Mouse (Mus musculus) bone marrow, adult 2 months (tissue): ENCODE data around the gene Zfp719. TPM values are rescaled to one million over a fixed set of nuclear protein-coding genes. Genes with fewer than 3 reads are reported as not detected.

Experiments used
- H3K27ac ChIP-seq: fragments of 200-500 bp; 2 replicates; pipeline ENCODE4 v1.5.1; 2012; ENCODE audit warnings: low read depth, mild to moderate bottlenecking, control low read depth, inconsistent platforms, low read length; ENCODE audit not compliant: control insufficient read depth, poor library complexity, insufficient read depth
- H3K4me1 ChIP-seq: fragments of 200-500 bp; 2 replicates; pipeline ENCODE4 v1.6.1; 2011; ENCODE audit warnings: low read length; ENCODE audit not compliant: control insufficient read depth, insufficient read depth
- H3K4me3 ChIP-seq: fragments of 200-500 bp; replicated peaks from 2 replicates; pipeline ENCODE3; 2011; ENCODE audit warnings: mild to moderate bottlenecking, low read depth, low read length, control low read depth; ENCODE audit not compliant: control insufficient read depth
- CTCF ChIP-seq: fragments of 200-500 bp; IDR thresholded peaks from 2 replicates; pipeline ENCODE4 v1.5.1; 2011; ENCODE audit warnings: low read length, control low read depth; ENCODE audit not compliant: control insufficient read depth, insufficient read depth
- POLR2A ChIP-seq: fragments of 200-500 bp; IDR thresholded peaks from 2 replicates; pipeline ENCODE4 v1.6.1; 2011; ENCODE audit warnings: low read depth, mild to moderate bottlenecking, control low read depth, low read length, borderline replicate concordance; ENCODE audit not compliant: control insufficient read depth
- WGBS: fragments of 180-500 bp; shearing (Covaris S2); methylation state at CpG from one replicate; pipeline ENCODE4 v1.1.7; 2018; 5-methylcytosine and 5-hydroxymethylcytosine counted together
- polyA plus RNA-seq: library from polyadenylated mRNA; stranded (reverse); fragments of >200 nt; gene quantifications from 2 replicates; pipeline ENCODE4 v1.2.4, GENCODE M21; 2011; ENCODE audit warnings: low replicate concordance; ENCODE audit not compliant: missing spikeins, insufficient read depth, insufficient read length

Gene Zfp719
- polyA plus RNA-seq, 1 experiment = 1.7 TPM

DNA sequence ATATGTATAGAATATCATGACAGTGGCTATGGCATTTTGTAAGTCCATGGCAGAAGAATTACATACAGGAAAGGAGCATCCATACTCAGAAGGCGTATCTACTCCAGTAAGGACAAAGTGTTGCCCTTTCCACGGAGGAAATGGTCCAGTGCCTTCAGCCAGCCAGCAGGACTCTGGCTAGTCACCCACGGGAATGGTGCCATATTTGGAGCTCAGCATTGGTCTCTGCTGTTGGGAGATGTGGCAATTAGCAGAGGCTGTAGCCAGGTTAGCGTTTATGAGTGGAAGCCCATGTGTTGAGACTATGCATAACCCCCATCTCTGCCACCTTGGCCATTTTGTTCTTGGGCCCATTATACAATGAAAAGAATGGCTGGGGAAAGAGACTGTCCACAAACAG, 31.2 kb upstream of the Zfp719 start:
- H3K4me1 ChIP-seq = peaks cover 7% of the 10 kb centered on the region; the same call in 1 of the 2 replicates
- no peak overlapping the region for H3K4me3 ChIP-seq
- no peak for TF ChIP-seq POLR2A
- no peak for TF ChIP-seq CTCF
- 74% methylated on average over 4 of the region's 4 CpGs for WGBS
- H3K27ac ChIP-seq = no peak overlapping the region

DNA sequence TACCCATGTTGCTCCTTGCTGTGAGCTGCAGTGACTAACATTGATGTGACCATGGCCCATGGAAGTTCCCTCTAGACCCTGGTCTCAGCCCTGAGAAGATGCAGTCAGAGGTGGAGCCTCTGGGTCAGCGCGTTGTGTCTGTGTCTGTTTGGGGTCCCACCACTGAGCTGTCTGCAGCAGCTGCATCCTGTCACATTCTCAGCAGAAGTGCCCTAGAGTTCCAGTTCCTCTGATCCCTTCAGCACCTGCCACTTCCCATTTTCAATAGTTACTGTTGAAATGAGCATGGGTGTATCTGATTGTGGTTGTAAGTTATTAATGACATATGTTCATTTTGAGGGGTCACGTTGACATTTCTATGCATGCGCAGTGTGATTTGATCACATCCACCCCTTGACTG, 26.3 kb upstream of the Zfp719 start:
- no peak for TF ChIP-seq POLR2A
- no peak for TF ChIP-seq CTCF
- H3K27ac ChIP-seq = peak overlapping the region; percentile 29; the same call in 1 of the 2 replicates
- under 1% methylated on average over 4 of the region's 4 CpGs for WGBS
- H3K4me1 ChIP-seq = peaks cover 5% of the 10 kb centered on the region; the same call in 1 of the 2 replicates
- no peak overlapping the region for H3K4me3 ChIP-seq

DNA sequence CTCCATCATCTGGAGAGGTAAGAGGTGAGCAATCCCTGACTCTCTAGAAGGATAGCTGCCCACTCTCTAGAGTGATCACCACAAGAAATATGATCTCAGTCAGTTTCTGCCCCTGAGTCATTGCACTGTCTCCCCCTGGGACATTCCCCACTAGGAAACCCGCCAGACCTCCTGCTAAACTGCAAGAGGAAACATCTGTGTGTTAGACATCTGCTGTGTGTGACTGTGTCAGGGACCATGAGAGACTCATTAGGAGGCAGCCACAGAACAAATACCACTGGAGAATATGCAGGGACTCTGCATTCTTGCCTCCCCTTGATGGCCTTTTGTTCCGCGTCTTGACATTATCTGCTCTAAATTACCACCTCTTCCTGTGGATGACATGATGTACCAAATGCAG, 24.9 kb upstream of the Zfp719 start:
- no peak overlapping the region for H3K27ac ChIP-seq
- no peak overlapping the region for H3K4me3 ChIP-seq
- TF ChIP-seq CTCF = no peak
- no peak for TF ChIP-seq POLR2A
- 11% methylated on average over 3 of the region's 3 CpGs for WGBS
- H3K4me1 ChIP-seq = peaks cover 5% of the 10 kb centered on the region; the same call in 1 of the 2 replicates

DNA sequence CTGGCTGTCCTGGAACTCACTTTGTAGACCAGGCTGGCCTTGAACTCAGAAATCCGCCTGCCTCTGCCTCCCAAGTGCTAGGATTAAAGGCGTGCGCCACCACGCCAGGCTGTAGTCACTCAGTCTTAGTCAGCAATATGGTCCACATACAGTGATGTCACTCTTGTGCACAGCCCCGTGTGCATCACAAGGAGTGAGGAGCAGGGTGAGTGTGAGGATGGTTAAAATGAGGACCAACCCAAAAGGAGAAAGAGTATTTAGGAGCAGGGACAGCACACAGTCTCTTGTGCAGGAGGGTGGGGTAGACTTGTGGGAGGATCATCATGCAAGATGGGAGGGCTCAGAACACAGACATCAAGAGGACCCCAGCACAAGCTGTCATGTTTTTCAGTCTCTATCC, 24.1 kb upstream of the Zfp719 start:
- 73% methylated on average over 5 of the region's 5 CpGs for WGBS
- TF ChIP-seq CTCF (no peak), POLR2A (no peak)
- Histone ChIP-seq H3K4me3 (no peak overlapping the region), H3K27ac (no peak overlapping the region), H3K4me1 (peaks cover 5% of the 10 kb centered on the region; the same call in 1 of the 2 replicates)

DNA sequence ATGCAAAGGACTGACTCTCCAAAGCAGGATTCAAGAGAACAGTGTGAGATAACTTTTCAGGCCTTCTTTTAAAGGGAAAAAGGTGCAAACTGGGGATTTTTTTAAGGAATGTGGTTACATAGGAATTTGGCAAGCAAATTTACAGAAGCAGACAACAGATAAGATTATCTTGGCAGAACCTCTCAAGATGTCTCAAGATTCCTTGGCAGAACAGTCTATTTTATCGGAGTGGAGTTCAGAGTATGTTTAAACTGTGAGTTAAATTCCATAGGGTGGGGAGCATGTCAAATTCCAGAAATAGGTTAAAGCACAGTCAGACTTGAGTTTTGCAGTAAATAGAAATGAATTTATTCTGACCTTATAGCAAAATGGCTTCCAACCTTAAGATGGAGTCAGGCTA, 22.5 kb upstream of the Zfp719 start:
- Histone ChIP-seq H3K4me1 (peaks cover 5% of the 10 kb centered on the region; the same call in 1 of the 2 replicates), H3K27ac (no peak overlapping the region), H3K4me3 (no peak overlapping the region)
- 73% methylated on average over 1 of the region's 1 CpGs for WGBS
- no peak for TF ChIP-seq CTCF
- TF ChIP-seq POLR2A = no peak

DNA sequence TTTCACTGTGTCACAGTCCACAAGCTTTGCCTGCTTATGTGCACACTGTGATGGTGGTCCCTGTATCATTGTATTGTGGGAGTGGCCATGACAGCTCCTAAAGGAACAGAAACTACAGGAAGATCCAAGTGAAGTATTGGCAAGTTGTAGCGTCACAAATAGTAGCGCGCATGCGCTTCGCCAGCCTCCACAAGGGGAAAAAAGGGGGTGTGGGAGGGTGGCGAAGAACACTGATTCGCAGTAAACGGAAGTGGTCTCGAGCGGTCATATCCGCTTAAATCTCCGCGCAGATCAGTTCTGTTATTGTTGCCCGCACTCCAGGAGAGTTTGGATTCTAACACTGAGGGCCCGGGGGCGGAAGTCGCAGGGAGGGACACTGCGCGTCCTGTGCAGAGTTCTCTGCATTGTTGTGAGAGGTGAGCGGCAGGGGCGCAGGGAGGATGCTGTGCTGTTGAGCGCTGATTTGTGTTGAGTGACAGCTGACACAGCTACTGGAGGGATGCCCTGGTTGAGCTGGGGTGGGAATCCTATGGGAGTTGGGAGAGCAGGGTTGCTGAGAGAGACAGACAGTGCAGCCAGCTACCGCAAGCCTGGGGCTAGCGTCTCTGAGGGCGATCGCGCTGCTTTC, 17.3 kb upstream of the Zfp719 start, which contains the start of gene Zfp658:
Zfp658 (plus strand) TSS at position 251 of the 628 bp plus-strand sequence.
- H3K4me3 ChIP-seq = peak within 1 kb of the TSS; percentile 78
- WGBS = 1% methylated on average over 27 of the region's 27 CpGs
- TF ChIP-seq POLR2A (peak; percentile 39; the same call in 1 of the 2 replicates), CTCF (no peak)
- peaks cover 5% of the 10 kb centered on the region for H3K4me1 ChIP-seq
- peak within 1 kb of the TSS; percentile 78 for H3K27ac ChIP-seq

DNA sequence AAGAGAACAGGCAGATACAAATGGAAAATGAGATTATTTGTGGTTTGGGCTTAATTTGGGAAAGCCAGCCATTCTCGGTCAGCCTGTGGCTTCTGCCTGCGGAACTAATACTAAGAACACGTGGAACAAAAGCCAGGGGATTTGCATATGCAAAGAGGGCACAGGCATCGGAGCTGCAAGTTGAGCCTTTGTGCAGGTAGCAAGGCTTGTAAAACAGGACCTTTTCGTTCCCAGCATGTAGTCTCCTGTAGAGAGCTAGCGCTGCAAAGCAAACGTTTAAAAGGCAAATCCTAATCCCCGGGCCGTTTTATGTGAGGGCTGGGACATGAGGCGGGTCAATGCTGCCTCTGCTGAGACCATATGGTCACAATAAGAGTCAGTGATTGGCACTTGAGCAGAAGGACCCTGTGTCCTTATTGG, 16.7 kb upstream of the Zfp719 start:
- Histone ChIP-seq H3K27ac (peak overlapping the region; percentile 78; the same call in 1 of the 2 replicates), H3K4me1 (peaks cover 5% of the 10 kb centered on the region), H3K4me3 (peak overlapping the region; percentile 78)
- no peak for TF ChIP-seq CTCF
- WGBS = 2% methylated on average over 10 of the region's 10 CpGs

DNA sequence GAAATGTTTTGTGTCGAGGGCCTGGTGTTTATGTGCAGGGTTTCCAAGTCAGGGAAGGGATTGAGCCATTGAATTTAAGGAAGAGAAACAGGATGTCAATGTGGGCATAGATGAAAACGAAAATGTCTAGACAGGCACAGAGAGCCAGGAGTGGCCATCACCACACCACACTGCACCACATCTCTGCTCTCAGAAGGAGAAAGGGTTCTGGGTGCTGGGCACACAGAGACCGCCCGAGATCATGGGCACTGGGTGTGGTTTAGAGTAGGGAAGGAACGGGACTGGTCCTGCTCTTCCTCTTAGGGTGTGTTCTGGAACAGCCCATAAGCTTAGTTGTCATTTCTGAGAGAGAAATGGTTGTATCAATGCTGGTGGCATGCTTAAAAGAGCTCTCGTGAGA, 16.1 kb upstream of the Zfp719 start:
- Histone ChIP-seq H3K4me1 (peaks cover 5% of the 10 kb centered on the region), H3K27ac (no peak overlapping the region), H3K4me3 (peak overlapping the region; percentile 26)
- TF ChIP-seq CTCF (no peak), POLR2A (no peak)
- 17% methylated on average over 6 of the region's 6 CpGs for WGBS
